Mouse (Mus musculus) ES-Bruce4 (cell line): ENCODE measurements around the gene Heatr5a.

Source experiments
- CTCF ChIP-seq: IDR thresholded peaks from one replicate; pipeline ENCODE4 v1.8.1; 2011; ENCODE audit warnings: low read depth, low read length
- EP300 ChIP-seq: IDR thresholded peaks from 2 replicates; pipeline ENCODE4 v1.6.1; 2011; ENCODE audit warnings: low read depth, low read length; ENCODE audit not compliant: insufficient read depth
- POLR2A ChIP-seq: IDR thresholded peaks from one replicate; pipeline ENCODE4 v1.8.1; 2011; ENCODE audit warnings: low read length; ENCODE audit not compliant: insufficient read depth

- no peak for TF ChIP-seq EP300
- no peak for TF ChIP-seq POLR2A
- TF ChIP-seq CTCF = no peak
Measured at GRCm38 (mm10) chr12:51909202-51909601, 61.9 kb downstream of the Heatr5a start.
